8 mouse cellular contexts compared by ENCODE assay signal in genomic region chr9:102713797-102714196, GRCm38 (mm10). TPM values are rescaled to one million over a fixed set of nuclear protein-coding genes. Genes with fewer than 3 reads are reported as not detected.
DNase-seq lines count a peak whose midpoint lies in the region; ATAC-seq and TF ChIP-seq lines count a peak whose summit lies in the region.
"Had no signal": no experiment of that assay in that cellular context is flagged by ENCODE, and none has a peak within 500 bp of the region (broad histone marks: within the 10 kb centered on the region; RNA-seq: fewer than 3 reads in every experiment).

No protein-coding gene starts in this region.

- H3K4me1 ChIP-seq in intestine, postnatal 0 days (replicated peaks; ENCODE audit: control insufficient read depth, insufficient read depth, low read length): no peaks in the 10 kb centered on the region
- H3K4me1 ChIP-seq in intestine, embryonic 16.5 days (ENCODE audit: control insufficient read depth, insufficient read depth, low read length): peaks cover 20% of the 10 kb centered on the region
- peaks cover 62% of the 10 kb centered on the region for H3K4me1 ChIP-seq in E14TG2a.4 (replicated peaks; ENCODE audit: low read depth, low read length)
- no peaks in the 10 kb centered on the region; the same call in 1 of the 2 replicates for H3K4me1 ChIP-seq in cortical plate, adult 2 months (ENCODE audit: control insufficient read depth, insufficient read depth, low read length)

- H3K4me2 ChIP-seq in intestine, postnatal 0 days (replicated peaks; ENCODE audit: low read depth): no peak overlapping the region
- no peak overlapping the region for H3K4me2 ChIP-seq in intestine, embryonic 16.5 days (ENCODE audit: low read depth, low read length)
- H3K4me2 ChIP-seq: liver, embryonic 13.5 days had no signal

- DNase-seq in 3T3-L1 (ENCODE audit: low read depth, low spot score): peak; percentile 61
- DNase-seq in lung, postnatal 25 days (ENCODE audit: low spot score): peak; percentile 75
- DNase-seq: liver, embryonic 13.5 days had no signal

- ATAC-seq in intestine, postnatal 0 days: no peak
- ATAC-seq in intestine, embryonic 16.5 days: no peak
- ATAC-seq in frontal cortex, adult (ENCODE audit: low TSS enrichment): no peak

- H3K27me3 ChIP-seq in intestine, postnatal 0 days (replicated peaks; ENCODE audit: control insufficient read depth, insufficient read depth, low read length): no peaks in the 10 kb centered on the region
- no peaks in the 10 kb centered on the region for H3K27me3 ChIP-seq in intestine, embryonic 16.5 days (replicated peaks; ENCODE audit: control insufficient read depth, insufficient read depth, low read length)
- H3K27me3 ChIP-seq in E14TG2a.4 (ENCODE audit: insufficient read depth, low read length): 0 out of 2 replicates have a peak, but pooled peaks cover 4% of the 10 kb centered on the region

- no peak for TF ChIP-seq POLR2A in cortical plate, adult 2 months (IDR thresholded peaks at IDR 0.05; ENCODE audit: extremely low read depth, insufficient read depth, low read length)

- H3K27ac ChIP-seq in intestine, postnatal 0 days (ENCODE audit: low read depth, low read length): no peak overlapping the region
- no peak overlapping the region for H3K27ac ChIP-seq in intestine, embryonic 16.5 days (ENCODE audit: low read length)
- H3K27ac ChIP-seq in cortical plate, adult 2 months (ENCODE audit: insufficient read depth, low read length): no peak overlapping the region
- H3K27ac ChIP-seq: liver, embryonic 13.5 days had no signal

- no peak overlapping the region for H3K9ac ChIP-seq in intestine, postnatal 0 days (ENCODE audit: low read depth, low read length)
- H3K9ac ChIP-seq in intestine, embryonic 16.5 days (ENCODE audit: low read depth, low read length): no peak overlapping the region
- H3K9ac ChIP-seq: liver, embryonic 13.5 days had no signal

- whole genome bisulfite sequencing in intestine, postnatal 0 days: 71% methylated on average over 2 of the region's 2 CpGs
- WGBS in intestine, embryonic 16.5 days: 71% methylated on average over 2 of the region's 2 CpGs

- H3K36me3 ChIP-seq in intestine, postnatal 0 days (ENCODE audit: control insufficient read depth, insufficient read depth): no peaks in the 10 kb centered on the region
- no peaks in the 10 kb centered on the region for H3K36me3 ChIP-seq in intestine, embryonic 16.5 days (ENCODE audit: control insufficient read depth, insufficient read depth, low read length)
- no peaks in the 10 kb centered on the region for H3K36me3 ChIP-seq in E14TG2a.4 (ENCODE audit: insufficient read depth, low read length)
- H3K36me3 ChIP-seq: liver, embryonic 13.5 days had no signal

- peak; percentile 88 for TF ChIP-seq CTCF in intestine, postnatal 0 days (IDR thresholded peaks at IDR 0.05; ENCODE audit: low read depth)
- peak; percentile 82 for TF ChIP-seq CTCF in E14TG2a.4 (conservative IDR thresholded peaks at IDR 0.05; ENCODE audit: low read length)
- TF ChIP-seq CTCF in cortical plate, adult 2 months (IDR thresholded peaks at IDR 0.05; ENCODE audit: extremely low read depth, insufficient read depth, low read length): peak; percentile 76

- H3K9me3 ChIP-seq in intestine, postnatal 0 days (ENCODE audit: control insufficient read depth): no peaks in the 10 kb centered on the region
- H3K9me3 ChIP-seq in intestine, embryonic 16.5 days (ENCODE audit: control insufficient read depth, low read length): no peaks in the 10 kb centered on the region
- H3K9me3 ChIP-seq in E14TG2a.4 (ENCODE audit: low read length): no peaks in the 10 kb centered on the region
- H3K9me3 ChIP-seq: liver, embryonic 13.5 days had no signal

- no peak overlapping the region for H3K4me3 ChIP-seq in intestine, postnatal 0 days (ENCODE audit: low read depth, low read length)
- no peak overlapping the region for H3K4me3 ChIP-seq in intestine, embryonic 16.5 days (ENCODE audit: low read length)
- no peak overlapping the region for H3K4me3 ChIP-seq in E14TG2a.4 (replicated peaks; ENCODE audit: low read length)
- no peak overlapping the region for H3K4me3 ChIP-seq in cortical plate, adult 2 months (ENCODE audit: insufficient read depth, low read length)
- H3K4me3 ChIP-seq: liver, embryonic 13.5 days had no signal

RNA-seq across cellular contexts. Expression of gene Amotl2, which starts 2.7 kb away (rescaled TPM):
- polyA plus RNA-seq in intestine, postnatal 0 days (2015; fragmentation: Nextera tagmentation; extraction: Ambion mirVana): 12.4 and 13.4 TPM in 2 replicates
- 20.4 and 21.8 TPM in 2 replicates for polyA plus RNA-seq in intestine, embryonic 16.5 days (2015; fragmentation: Nextera tagmentation; extraction: Ambion mirVana)
- 13.3 and 16.1 TPM in 2 replicates for polyA plus RNA-seq in cortical plate, adult 2 months (2012; rRNA removed)
